Mouse (Mus musculus) kidney, adult 11 months (tissue): ENCODE measurements around the gene 9230112D13Rik.

Experiments
- DNase-seq: peaks from one replicate; pipeline ENCODE4 v3.0.0; 2022

9230112D13Rik gene

GRCm38 (mm10) chr14:34535883-34536282, 13.3 kb upstream of the 9230112D13Rik start:
- no peak for DNase-seq

- no peak for DNase-seq
Observed at GRCm38 (mm10) chr14:34533537-34533936, 10.9 kb upstream of the 9230112D13Rik start.

GRCm38 (mm10) chr14:34532536-34532935, 9.9 kb upstream of the 9230112D13Rik start:
- no peak for DNase-seq

- no peak for DNase-seq
Observed at GRCm38 (mm10) chr14:34528804-34529203, 6.2 kb upstream of the 9230112D13Rik start.

- DNase-seq, result no peak
Observed at GRCm38 (mm10) chr14:34517959-34518544, 4.5 kb downstream of the 9230112D13Rik start.

GRCm38 (mm10) chr14:34516960-34517577, 5.5 kb downstream of the 9230112D13Rik start:
- no peak for DNase-seq

GRCm38 (mm10) chr14:34515860-34516259, 6.7 kb downstream of the 9230112D13Rik start:
- no peak for DNase-seq

DNA sequence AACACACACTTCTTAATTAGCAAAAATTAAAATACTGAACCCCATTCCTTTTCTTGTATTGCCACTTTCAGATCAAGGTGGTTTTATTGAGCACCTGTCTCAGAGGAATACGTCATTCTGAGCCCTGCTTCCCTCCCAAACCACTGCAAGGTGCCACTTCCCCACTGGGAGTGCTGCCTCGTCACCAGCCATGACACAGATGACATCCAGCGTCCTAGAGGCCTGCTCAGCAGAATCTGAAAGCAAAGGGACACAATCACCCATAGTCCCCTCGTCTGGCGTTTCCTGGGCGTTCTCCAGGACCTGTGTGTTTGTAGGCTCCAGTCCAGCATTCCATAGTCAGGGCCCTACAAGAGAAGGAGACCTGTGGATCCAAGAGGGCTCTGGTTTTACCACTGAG, 8.5 kb downstream of the 9230112D13Rik start:
- DNase-seq, result no peak

- no peak for DNase-seq
Observed at GRCm38 (mm10) chr14:34512602-34513001, 10.0 kb downstream of the 9230112D13Rik start.

- DNase-seq, result no peak
Observed at GRCm38 (mm10) chr14:34511901-34512300, 10.7 kb downstream of the 9230112D13Rik start.

GRCm38 (mm10) chr14:34508842-34509439, 13.7 kb downstream of the 9230112D13Rik start:
- DNase-seq, result no peak

GRCm38 (mm10) chr14:34508187-34508840, 14.3 kb downstream of the 9230112D13Rik start:
- no peak for DNase-seq

DNA sequence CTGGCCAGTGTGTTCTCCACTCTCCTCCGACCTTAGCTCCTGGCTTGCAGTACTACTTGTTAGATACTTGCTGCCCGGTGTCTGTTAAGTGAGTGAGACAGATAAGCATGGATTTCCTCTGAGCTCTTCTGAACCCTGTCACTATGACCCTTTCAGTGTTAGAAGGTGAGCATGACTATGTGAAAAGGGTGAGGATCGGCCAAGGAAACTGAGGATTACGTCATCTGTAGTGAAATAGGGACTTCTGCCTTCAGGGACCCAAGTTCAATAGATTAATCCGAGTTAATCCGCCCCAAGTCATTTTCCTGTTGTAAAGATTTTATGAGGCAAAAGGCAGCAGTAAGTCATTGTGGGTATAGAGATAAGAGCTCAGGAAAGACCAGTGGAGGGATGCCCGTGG, 17.3 kb downstream of the 9230112D13Rik start:
- DNase-seq, result no peak

GRCm38 (mm10) chr14:34504377-34504776, 18.2 kb downstream of the 9230112D13Rik start:
- no peak for DNase-seq

GRCm38 (mm10) chr14:34503759-34504158, 18.8 kb downstream of the 9230112D13Rik start:
- no peak for DNase-seq

GRCm38 (mm10) chr14:34503325-34503647, 19.3 kb downstream of the 9230112D13Rik start, which contains the start of gene Bmpr1a:
Gene Bmpr1a, minus strand, starts transcription at chr14:34503341.
- no peak for DNase-seq

DNA sequence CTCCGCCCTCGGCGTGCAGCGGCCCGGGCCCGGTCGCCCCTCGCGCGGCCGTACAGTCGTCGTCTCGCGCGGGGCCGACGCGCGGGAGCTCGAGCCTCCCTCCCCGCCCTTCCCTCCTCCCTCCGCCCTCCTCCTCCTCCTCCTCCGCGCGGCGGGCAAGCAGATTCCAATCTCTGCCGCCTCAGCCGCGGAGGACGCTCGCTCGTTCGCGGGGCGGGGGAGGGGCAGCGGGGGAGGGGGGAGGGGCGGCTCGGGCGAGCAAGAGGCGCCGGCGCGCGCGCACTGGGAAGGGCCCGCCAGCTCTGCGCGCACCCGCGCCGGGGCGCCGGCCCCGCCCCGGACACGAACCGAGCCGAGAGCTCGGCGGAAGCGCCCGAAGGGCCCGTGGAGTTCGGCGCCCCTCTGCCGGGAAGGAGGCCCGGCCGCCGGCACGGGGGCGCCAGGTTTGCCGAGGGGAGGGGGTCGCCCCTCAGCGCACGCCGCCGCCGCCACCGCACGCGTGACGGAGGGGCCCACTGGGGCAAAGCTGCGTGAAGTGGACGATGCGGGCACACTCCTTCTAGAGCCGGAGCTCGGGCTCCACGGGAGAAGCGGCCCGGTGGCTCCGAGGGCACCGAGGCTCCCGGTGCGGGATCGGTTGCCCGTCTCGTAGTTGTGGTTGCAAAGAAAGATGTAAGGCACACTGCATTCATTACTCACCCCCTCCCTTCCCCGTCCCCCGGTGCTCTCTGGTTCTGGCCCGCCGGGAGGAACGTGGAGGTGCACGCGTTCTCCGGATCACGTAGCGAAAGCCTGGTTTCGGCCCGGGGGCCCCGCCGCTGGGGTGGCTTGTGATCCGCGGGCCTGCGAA, 19.9 kb downstream of the 9230112D13Rik start:
- peak; percentile 86 for DNase-seq

DNA sequence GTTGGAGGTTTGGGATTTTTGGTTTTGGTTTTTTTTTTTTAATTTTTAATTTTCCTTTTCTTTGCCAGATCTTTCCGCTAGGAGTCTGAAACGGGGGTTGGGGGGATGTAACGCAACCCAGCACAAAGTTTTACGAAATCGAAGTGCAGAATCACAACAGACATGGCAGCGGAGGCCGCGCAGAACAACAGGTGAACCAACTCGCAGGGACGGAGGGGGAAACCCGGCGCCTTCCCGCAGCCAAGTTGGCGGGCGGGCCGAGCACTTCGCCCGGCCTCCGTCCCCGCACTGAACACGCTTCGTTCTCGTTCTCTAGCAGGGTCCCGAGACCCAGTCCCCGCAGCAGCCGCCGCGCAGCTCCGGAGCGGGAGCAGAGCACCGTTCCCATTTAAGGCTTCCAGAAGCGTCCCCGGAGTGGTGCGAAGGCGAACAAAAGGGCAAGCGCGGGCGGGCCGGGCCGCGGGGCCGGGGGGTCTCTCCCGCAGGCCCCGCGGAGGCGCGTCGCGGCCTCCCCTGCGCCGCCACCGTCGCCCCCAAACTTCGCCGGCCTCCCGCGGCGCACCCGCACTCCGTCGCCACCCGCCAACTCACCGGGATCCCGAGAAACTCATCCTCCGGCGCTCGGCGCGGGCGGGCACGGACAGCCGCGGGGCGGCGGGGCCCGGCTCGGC, 20.7 kb downstream of the 9230112D13Rik start:
- no peak for DNase-seq

DNA sequence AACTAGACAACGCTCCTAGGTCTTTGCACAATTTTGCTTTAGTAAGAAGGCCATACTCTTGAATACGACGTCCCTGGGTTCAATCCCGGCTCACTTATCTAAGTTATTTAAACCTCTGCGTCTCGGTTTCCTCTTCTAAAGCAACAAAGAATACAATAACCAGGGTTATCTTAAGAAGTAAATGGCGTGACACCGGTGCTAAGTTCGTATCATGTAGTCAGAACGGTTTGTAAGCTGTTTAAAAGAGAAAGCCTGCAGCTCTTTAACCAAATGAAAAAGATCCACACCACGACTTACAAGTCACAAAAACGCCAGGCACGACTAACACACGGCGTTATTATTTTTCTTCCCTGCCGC, 21.2 kb downstream of the 9230112D13Rik start:
- DNase-seq, result no peak

- no peak for DNase-seq
Observed at GRCm38 (mm10) chr14:34500309-34500708, 22.3 kb downstream of the 9230112D13Rik start.

GRCm38 (mm10) chr14:34499664-34500063, 22.9 kb downstream of the 9230112D13Rik start:
- no peak for DNase-seq

- no peak for DNase-seq
Observed at GRCm38 (mm10) chr14:34497346-34497745, 25.3 kb downstream of the 9230112D13Rik start.

DNA sequence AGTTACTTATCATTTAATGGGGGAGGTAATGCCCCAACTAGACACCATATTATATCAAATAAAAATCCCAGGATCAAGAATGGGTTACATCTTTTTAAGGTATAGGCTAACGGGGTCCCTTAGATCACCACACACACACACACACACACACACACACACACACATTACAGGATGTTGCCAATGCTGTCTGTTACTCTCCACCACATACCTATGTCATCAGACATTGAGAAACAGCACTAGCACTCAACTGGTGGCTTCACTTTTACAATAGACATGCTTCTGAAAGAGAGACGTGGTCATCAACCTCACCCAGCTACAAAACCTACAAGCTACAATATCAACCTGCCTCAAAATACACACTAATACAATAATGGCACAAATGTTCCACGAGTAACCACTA, 28.9 kb downstream of the 9230112D13Rik start:
- no peak for DNase-seq
